Mouse (Mus musculus): ENCODE measurements around the gene Itfg2. TPM values are rescaled to one million over a fixed set of nuclear protein-coding genes. Genes with fewer than 3 reads are reported as not detected.
"Not testable (repeated sequence)": the region's sequence is repeated elsewhere in the genome, so short reads cannot be mapped to it uniquely, and the experiment has no call there.

The Itfg2 gene
- polyA plus RNA-seq, 1 experiment from 2014 or later, result 35.6 TPM

GRCm38 (mm10) chr6:128397574-128398261 is 27.0 kb downstream of the Itfg2 start:
- ATAC-seq (ENCODE audit: low FRiP score, low TSS enrichment), result peak; percentile 55
- H3K4me1 ChIP-seq (ENCODE audit: insufficient read depth, low read length), result peaks cover 24% of the 10 kb centered on the region
- peak overlapping the region; percentile 77 for H3K27ac ChIP-seq (ENCODE audit: low read length)
- no peaks in the 10 kb centered on the region for H3K27me3 ChIP-seq (ENCODE audit: insufficient read depth, low read length)
- H3K9ac ChIP-seq (replicated peaks; ENCODE audit: low read length), result no peak overlapping the region
- H3K9me3 ChIP-seq (ENCODE audit: low read length), result no peaks in the 10 kb centered on the region
- H3K36me3 ChIP-seq (ENCODE audit: insufficient read depth, low read length), result no peaks in the 10 kb centered on the region
- H3K4me2 ChIP-seq (replicated peaks; ENCODE audit: low read depth, low read length), result no peak overlapping the region
- WGBS, result 69% methylated on average over 7 of the region's 7 CpGs
- H3K4me3 ChIP-seq (ENCODE audit: low read length), result no peak overlapping the region

- Histone ChIP-seq H3K27ac (ENCODE audit: low read length) (no peak overlapping the region), H3K4me3 (ENCODE audit: low read length) (no peak overlapping the region), H3K36me3 (ENCODE audit: insufficient read depth, low read length) (no peaks in the 10 kb centered on the region), H3K9ac (replicated peaks; ENCODE audit: low read length) (no peak overlapping the region), H3K4me1 (ENCODE audit: insufficient read depth, low read length) (no peaks in the 10 kb centered on the region), H3K9me3 (ENCODE audit: low read length) (no peaks in the 10 kb centered on the region), H3K4me2 (replicated peaks; ENCODE audit: low read depth, low read length) (no peak overlapping the region), H3K27me3 (ENCODE audit: insufficient read depth, low read length) (no peaks in the 10 kb centered on the region)
- ATAC-seq (ENCODE audit: low FRiP score, low TSS enrichment), result no peak
- 46% methylated on average over 1 of the region's 1 CpGs for WGBS
Measured at GRCm38 (mm10) chr6:128390683-128391082, 34.0 kb downstream of the Itfg2 start.

- no peaks in the 10 kb centered on the region for H3K9me3 ChIP-seq (ENCODE audit: low read length)
- H3K9ac ChIP-seq (replicated peaks; ENCODE audit: low read length), result no peak overlapping the region
- H3K36me3 ChIP-seq (ENCODE audit: insufficient read depth, low read length), result no peaks in the 10 kb centered on the region
- H3K27me3 ChIP-seq (ENCODE audit: insufficient read depth, low read length), result no peaks in the 10 kb centered on the region
- H3K4me1 ChIP-seq (ENCODE audit: insufficient read depth, low read length), result no peaks in the 10 kb centered on the region
- H3K27ac ChIP-seq (ENCODE audit: low read length), result no peak overlapping the region
- no peak for ATAC-seq (ENCODE audit: low FRiP score, low TSS enrichment)
- 94% methylated on average over 1 of the region's 1 CpGs for WGBS
- H3K4me2 ChIP-seq (replicated peaks; ENCODE audit: low read depth, low read length), result no peak overlapping the region
- H3K4me3 ChIP-seq (ENCODE audit: low read length), result no peak overlapping the region
Measured at GRCm38 (mm10) chr6:128389185-128389584, 35.5 kb downstream of the Itfg2 start.

- ATAC-seq (ENCODE audit: low FRiP score, low TSS enrichment), result no peak
- H3K9me3 ChIP-seq (ENCODE audit: low read length), result no peaks in the 10 kb centered on the region
- H3K36me3 ChIP-seq (ENCODE audit: insufficient read depth, low read length), result no peaks in the 10 kb centered on the region
- no peaks in the 10 kb centered on the region for H3K4me1 ChIP-seq (ENCODE audit: insufficient read depth, low read length)
- no peak overlapping the region for H3K4me3 ChIP-seq (ENCODE audit: low read length)
- no peak overlapping the region for H3K27ac ChIP-seq (ENCODE audit: low read length)
- WGBS, result 53% methylated on average over 1 of the region's 1 CpGs
- no peak overlapping the region for H3K4me2 ChIP-seq (replicated peaks; ENCODE audit: low read depth, low read length)
- no peaks in the 10 kb centered on the region for H3K27me3 ChIP-seq (ENCODE audit: insufficient read depth, low read length)
- H3K9ac ChIP-seq (replicated peaks; ENCODE audit: low read length), result no peak overlapping the region
Measured at GRCm38 (mm10) chr6:128385026-128385425, 39.7 kb downstream of the Itfg2 start.

GRCm38 (mm10) chr6:128383752-128384151 is 41.0 kb downstream of the Itfg2 start:
- 56% methylated on average over 7 of the region's 7 CpGs for WGBS
- H3K36me3 ChIP-seq (ENCODE audit: insufficient read depth, low read length), result no peaks in the 10 kb centered on the region
- no peak overlapping the region for H3K9ac ChIP-seq (replicated peaks; ENCODE audit: low read length)
- no peaks in the 10 kb centered on the region for H3K27me3 ChIP-seq (ENCODE audit: insufficient read depth, low read length)
- H3K4me3 ChIP-seq (ENCODE audit: low read length), result no peak overlapping the region
- no peak overlapping the region for H3K27ac ChIP-seq (ENCODE audit: low read length)
- H3K4me1 ChIP-seq (ENCODE audit: insufficient read depth, low read length), result no peaks in the 10 kb centered on the region
- H3K4me2 ChIP-seq (replicated peaks; ENCODE audit: low read depth, low read length), result no peak overlapping the region
- ATAC-seq (ENCODE audit: low FRiP score, low TSS enrichment), result no peak
- no peaks in the 10 kb centered on the region for H3K9me3 ChIP-seq (ENCODE audit: low read length)

GRCm38 (mm10) chr6:128381254-128381653 is 43.5 kb downstream of the Itfg2 start:
- no peak overlapping the region for H3K9ac ChIP-seq (replicated peaks; ENCODE audit: low read length)
- H3K9me3 ChIP-seq (ENCODE audit: low read length), result no peaks in the 10 kb centered on the region
- 0 out of 2 replicates have a peak, but pooled peaks cover 6% of the 10 kb centered on the region for H3K36me3 ChIP-seq (ENCODE audit: insufficient read depth, low read length)
- H3K4me1 ChIP-seq (ENCODE audit: insufficient read depth, low read length), result no peaks in the 10 kb centered on the region
- ATAC-seq (ENCODE audit: low FRiP score, low TSS enrichment), result no peak
- H3K4me2 ChIP-seq (replicated peaks; ENCODE audit: low read depth, low read length), result no peak overlapping the region
- H3K27ac ChIP-seq (ENCODE audit: low read length), result no peak overlapping the region
- WGBS, result 64% methylated on average over 3 of the region's 3 CpGs
- no peaks in the 10 kb centered on the region for H3K27me3 ChIP-seq (ENCODE audit: insufficient read depth, low read length)
- H3K4me3 ChIP-seq (ENCODE audit: low read length), result no peak overlapping the region

GRCm38 (mm10) chr6:128380594-128381167 is 44.0 kb downstream of the Itfg2 start:
- not testable (repeated sequence) for H3K4me2 ChIP-seq (replicated peaks; ENCODE audit: low read depth, low read length); H3K4me1 ChIP-seq (ENCODE audit: insufficient read depth, low read length); H3K36me3 ChIP-seq (ENCODE audit: insufficient read depth, low read length); H3K9ac ChIP-seq (replicated peaks; ENCODE audit: low read length); H3K4me3 ChIP-seq (ENCODE audit: low read length); H3K27ac ChIP-seq (ENCODE audit: low read length); H3K9me3 ChIP-seq (ENCODE audit: low read length); H3K27me3 ChIP-seq (ENCODE audit: insufficient read depth, low read length); ATAC-seq (ENCODE audit: low FRiP score, low TSS enrichment)
- WGBS, result 40% methylated on average over 1 of the region's 1 CpGs

- 81% methylated on average over 16 of the region's 16 CpGs for WGBS
- no peak for ATAC-seq (ENCODE audit: low FRiP score, low TSS enrichment)
Measured at GRCm38 (mm10) chr6:128379636-128380035, 45.1 kb downstream of the Itfg2 start.

GRCm38 (mm10) chr6:128376371-128377085 is 48.2 kb downstream of the Itfg2 start:
- no peak overlapping the region for H3K4me3 ChIP-seq (ENCODE audit: low read length)
- H3K36me3 ChIP-seq (ENCODE audit: insufficient read depth, low read length), result peaks cover 40% of the 10 kb centered on the region
- H3K27me3 ChIP-seq (ENCODE audit: insufficient read depth, low read length), result no peaks in the 10 kb centered on the region
- WGBS, result 89% methylated on average over 17 of the region's 17 CpGs
- H3K4me2 ChIP-seq (replicated peaks; ENCODE audit: low read depth, low read length), result no peak overlapping the region
- no peak overlapping the region for H3K9ac ChIP-seq (replicated peaks; ENCODE audit: low read length)
- no peaks in the 10 kb centered on the region for H3K9me3 ChIP-seq (ENCODE audit: low read length)
- no peak overlapping the region for H3K27ac ChIP-seq (ENCODE audit: low read length)
- H3K4me1 ChIP-seq (ENCODE audit: insufficient read depth, low read length), result no peaks in the 10 kb centered on the region
- no peak for ATAC-seq (ENCODE audit: low FRiP score, low TSS enrichment)

More at GRCm38 (mm10) chr6:128379636-128380035, 45.1 kb downstream of the Itfg2 start:
- Histone ChIP-seq H3K27ac (ENCODE audit: low read length) (no peak overlapping the region), H3K4me3 (ENCODE audit: low read length) (no peak overlapping the region), H3K9ac (replicated peaks; ENCODE audit: low read length) (no peak overlapping the region), H3K4me1 (ENCODE audit: insufficient read depth, low read length) (no peaks in the 10 kb centered on the region), H3K4me2 (replicated peaks; ENCODE audit: low read depth, low read length) (no peak overlapping the region), H3K36me3 (ENCODE audit: insufficient read depth, low read length) (peaks cover 13% of the 10 kb centered on the region), H3K9me3 (ENCODE audit: low read length) (no peaks in the 10 kb centered on the region), H3K27me3 (ENCODE audit: insufficient read depth, low read length) (no peaks in the 10 kb centered on the region)

- H3K9me3 ChIP-seq (ENCODE audit: low read length), result no peaks in the 10 kb centered on the region
- H3K4me3 ChIP-seq (ENCODE audit: low read length), result no peak within 1 kb of the TSS
- H3K27ac ChIP-seq (ENCODE audit: low read length), result no peak within 1 kb of the TSS
- no peak within 1 kb of the TSS for H3K9ac ChIP-seq (replicated peaks; ENCODE audit: low read length)
- H3K27me3 ChIP-seq (ENCODE audit: insufficient read depth, low read length), result no peaks in the 10 kb centered on the region
- peak; percentile 76 for ATAC-seq (ENCODE audit: low FRiP score, low TSS enrichment)
- H3K4me2 ChIP-seq (replicated peaks; ENCODE audit: low read depth, low read length), result no peak within 1 kb of the TSS
- H3K4me1 ChIP-seq (ENCODE audit: insufficient read depth, low read length), result no peaks in the 10 kb centered on the region
- H3K36me3 ChIP-seq (ENCODE audit: insufficient read depth, low read length), result peaks cover 54% of the 10 kb centered on the region
- 40% methylated on average over 6 of the region's 6 CpGs for WGBS
Measured at GRCm38 (mm10) chr6:128375192-128375591, 49.5 kb downstream of the Itfg2 start, which contains the start of the genes Tex52 and Gm44596. Tex52 (plus strand) TSS chr6:128375456. Gm44596 (plus strand) TSS chr6:128375503.

All from kidney, embryonic 16.5 days (tissue).